Mouse (Mus musculus) lung, adult 2 months (tissue): Measurements from ENCODE around the gene Med27.

ENCODE experiments used
- CTCF ChIP-seq: fragments of 200-500 bp; IDR thresholded peaks from 2 replicates; pipeline ENCODE4 v1.5.1; 2011; ENCODE audit warnings: mild to moderate bottlenecking, low read length, control low read depth; ENCODE audit not compliant: insufficient read depth
- POLR2A ChIP-seq: fragments of 200-500 bp; IDR thresholded peaks from 2 replicates; pipeline ENCODE4 v1.6.1; 2011; ENCODE audit warnings: low read depth, mild to moderate bottlenecking, control low read depth, low read length, borderline replicate concordance; ENCODE audit errors: extremely low read depth

- TF ChIP-seq POLR2A (no peak), CTCF (no peak)
Measured at GRCm38 (mm10) chr2:29381683-29382082, 35.1 kb downstream of the Med27 start.
